ENCODE assay signal across 9 mouse cellular contexts in the genomic region with DNA sequence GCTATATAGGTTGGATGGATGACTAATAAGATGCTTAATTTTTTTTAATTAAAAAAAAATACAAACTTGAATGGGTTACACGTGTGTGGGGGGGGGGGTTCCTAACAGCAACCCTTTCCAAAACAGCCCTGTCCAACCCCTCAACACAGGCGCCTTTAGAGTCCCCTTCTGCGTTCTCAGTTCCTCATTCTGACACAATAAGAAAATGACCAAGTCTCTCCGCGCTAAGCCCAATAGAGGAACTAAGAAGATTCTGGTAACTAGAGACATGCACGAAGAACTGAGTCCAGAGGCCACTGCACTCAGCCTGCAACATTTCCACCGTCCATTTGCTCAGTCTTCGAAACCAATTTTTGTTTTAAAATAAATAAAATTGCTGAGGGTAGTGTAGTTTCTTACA. TPM values are rescaled to one million over a fixed set of nuclear protein-coding genes. Genes with fewer than 3 reads are reported as not detected.
DNase-seq lines count a peak whose midpoint lies in the region; ATAC-seq and TF ChIP-seq lines count a peak whose summit lies in the region.
"Had no signal": no experiment of that assay in that cellular context is flagged by ENCODE, and none has a peak within 500 bp of the region (broad histone marks: within the 10 kb centered on the region; RNA-seq: fewer than 3 reads in every experiment).

No protein-coding gene starts in this region.

- no peak for TF ChIP-seq POLR2A in ES-Bruce4 (IDR thresholded peaks at IDR 0.05; ENCODE audit: insufficient read depth, low read length)
- no peak for TF ChIP-seq POLR2A in olfactory bulb, adult 2 months (IDR thresholded peaks at IDR 0.05; ENCODE audit: insufficient read depth, low read depth, low read length)

- peak; percentile 15 for DNase-seq in CD4-positive, CD25-positive, alpha-beta regulatory T cell, adult 2 months (ENCODE audit: low read depth, low spot score)
- peak in 1 of 3 experiments; percentile 45 for DNase-seq in liver, embryonic 14.5 days (ENCODE audit: low read depth in 3 of 3, low spot score in 3 of 3)
- DNase-seq in frontal cortex, adult 2 months (ENCODE audit: extremely low spot score in 1 of 2, low spot score in 1 of 2) = no peak
- no peak for DNase-seq in urinary bladder, adult 2 months (ENCODE audit: low spot score)

- peaks cover 19% of the 10 kb centered on the region for H3K36me3 ChIP-seq in ES-Bruce4 (ENCODE audit: control insufficient read depth, insufficient read depth, low read length, poor library complexity, severe bottlenecking)
- H3K36me3 ChIP-seq in heart, embryonic 11.5 days (ENCODE audit: control insufficient read depth, insufficient read depth, low read length) = peaks cover 14% of the 10 kb centered on the region
- peaks cover 32% of the 10 kb centered on the region for H3K36me3 ChIP-seq in liver, embryonic 14.5 days (replicated peaks; ENCODE audit: control insufficient read depth, insufficient read depth, low read depth)

- H3K4me2 ChIP-seq in heart, embryonic 11.5 days = peak overlapping the region; percentile 75
- peak overlapping the region; percentile 88 for H3K4me2 ChIP-seq in liver, embryonic 14.5 days (ENCODE audit: low read depth)

- H3K4me3 ChIP-seq in ES-Bruce4 (ENCODE audit: low read depth, low read length) = peak overlapping the region; percentile 84
- H3K4me3 ChIP-seq in heart, embryonic 11.5 days (ENCODE audit: low read depth, low read length) = peak overlapping the region; percentile 96
- H3K4me3 ChIP-seq in liver, embryonic 14.5 days (ENCODE audit: insufficient read depth in 1 of 2, low read depth in 2 of 2, low read length in 2 of 2) = peak overlapping the region; percentile 72 to 91
- peak overlapping the region; percentile 63 for H3K4me3 ChIP-seq in olfactory bulb, adult 2 months (ENCODE audit: insufficient read depth, low read depth, low read length)

- peak overlapping the region; percentile 78 for H3K9ac ChIP-seq in ES-Bruce4 (ENCODE audit: low read depth, poor library complexity, severe bottlenecking)
- peak overlapping the region; percentile 99 for H3K9ac ChIP-seq in heart, embryonic 11.5 days (ENCODE audit: low read depth, low read length)
- H3K9ac ChIP-seq in liver, embryonic 14.5 days (replicated peaks) = peak overlapping the region; percentile 91

- no peak for TF ChIP-seq EP300 in ES-Bruce4 (IDR thresholded peaks at IDR 0.05; ENCODE audit: insufficient read depth, low read depth, low read length)
- TF ChIP-seq EP300 in liver, embryonic 14.5 days (IDR thresholded peaks at IDR 0.05; ENCODE audit: low read depth) = no peak

- no peak overlapping the region for H3K27ac ChIP-seq in ES-Bruce4 (ENCODE audit: insufficient read depth, low read length)
- H3K27ac ChIP-seq in heart, embryonic 11.5 days (ENCODE audit: low read depth, low read length) = peak overlapping the region; percentile 97; the same call in 1 of the 2 replicates
- peak overlapping the region; percentile 87 for H3K27ac ChIP-seq in liver, embryonic 14.5 days
- H3K27ac ChIP-seq in olfactory bulb, adult 2 months (ENCODE audit: insufficient read depth, low read depth, low read length) = no peak overlapping the region

- no peaks in the 10 kb centered on the region for H3K9me3 ChIP-seq in ES-Bruce4 (replicated peaks; ENCODE audit: control insufficient read depth, insufficient read depth, low read length, poor library complexity, severe bottlenecking)
- no peaks in the 10 kb centered on the region for H3K9me3 ChIP-seq in heart, embryonic 11.5 days (replicated peaks; ENCODE audit: control insufficient read depth, low read length)
- no peaks in the 10 kb centered on the region for H3K9me3 ChIP-seq in liver, embryonic 14.5 days (ENCODE audit: control insufficient read depth, low read length)

- 28% methylated on average over 8 of the region's 8 CpGs for WGBS in heart, embryonic 11.5 days (ENCODE audit: insufficient replicate concordance)
- WGBS in liver, embryonic 14.5 days (ENCODE audit: insufficient replicate concordance) = 5% methylated on average over 8 of the region's 8 CpGs
- 4% methylated on average over 8 of the region's 8 CpGs for WGBS in olfactory bulb, adult 2 months

- no peak for TF ChIP-seq CTCF in ES-Bruce4 (IDR thresholded peaks at IDR 0.05; ENCODE audit: low read depth, low read length)
- no peak for TF ChIP-seq CTCF in liver, embryonic 14.5 days (IDR thresholded peaks at IDR 0.05; ENCODE audit: low read depth)
- no peak for TF ChIP-seq CTCF in olfactory bulb, adult 2 months (IDR thresholded peaks at IDR 0.05; ENCODE audit: insufficient read depth, low read depth, low read length)

- H3K4me1 ChIP-seq in ES-Bruce4 (ENCODE audit: control insufficient read depth, insufficient read depth, low read length) = no peaks in the 10 kb centered on the region
- H3K4me1 ChIP-seq in heart, embryonic 11.5 days (ENCODE audit: control insufficient read depth, insufficient read depth, low read length) = peaks cover 25% of the 10 kb centered on the region
- H3K4me1 ChIP-seq in liver, embryonic 14.5 days (replicated peaks; ENCODE audit: control insufficient read depth in 2 of 2, insufficient read depth in 2 of 2, low read length in 1 of 2) = peaks cover 8 to 15% of the 10 kb centered on the region in 2 experiments
- peaks cover 11% of the 10 kb centered on the region for H3K4me1 ChIP-seq in olfactory bulb, adult 2 months (ENCODE audit: control insufficient read depth, insufficient read depth, low read length)

- H3K27me3 ChIP-seq in ES-Bruce4 (ENCODE audit: control insufficient read depth, insufficient read depth, low read length, poor library complexity, severe bottlenecking) = no peaks in the 10 kb centered on the region
- no peaks in the 10 kb centered on the region for H3K27me3 ChIP-seq in heart, embryonic 11.5 days (ENCODE audit: control insufficient read depth, insufficient read depth, low read length)
- no peaks in the 10 kb centered on the region for H3K27me3 ChIP-seq in liver, embryonic 14.5 days (ENCODE audit: control insufficient read depth, insufficient read depth, low read length)

- ATAC-seq in CD4-positive, CD25-positive, alpha-beta regulatory T cell, adult 4 months = no peak
- ATAC-seq in heart, embryonic 11.5 days (replicated peaks; ENCODE audit: insufficient number of reproducible peaks, low FRiP score, low TSS enrichment) = no peak
- ATAC-seq in liver, embryonic 14.5 days (ENCODE audit: insufficient read depth) = no peak

RNA-seq across cellular contexts. Expression of a gene that starts 0.5 kb away (rescaled TPM):
- polyA plus RNA-seq in CD4-positive, CD25-positive, alpha-beta regulatory T cell, adult 4 months (2017; shearing (Covaris generic)) = 1 to 10 TPM in 1 of 2 experiments, under 1 TPM in 1; 0.93 to 1.3 TPM
- polyA plus RNA-seq in ES-Bruce4 (2011; ENCODE audit: insufficient read depth, insufficient read length, low read depth, missing spikeins) = 3.8 and 7.8 TPM in 2 replicates
- polyA plus RNA-seq in heart, embryonic 11.5 days (2014; fragmentation: Nextera tagmentation; extraction: Ambion mirVana) = 3.5 and 4.0 TPM in 2 replicates
- 0.46 and 0.69 TPM in 2 replicates for polyA plus RNA-seq in liver, embryonic 14.5 days (2012; rRNA removed)
- polyA plus RNA-seq in liver, embryonic 14.5 days (2014; fragmentation: Nextera tagmentation; extraction: Ambion mirVana) = 0.57 and 1.0 TPM in 2 replicates
- polyA plus RNA-seq in olfactory bulb, adult 2 months (2012; ENCODE audit: insufficient read depth, insufficient read length, low replicate concordance, missing spikeins) = not detected in 2 replicates
- 6.9 and 9.2 TPM in 2 replicates for polyA plus RNA-seq in frontal cortex, adult 2 months (2012; rRNA removed)
- polyA plus RNA-seq in urinary bladder, adult 2 months (2012; rRNA removed) = 1.4 and 2.4 TPM in 2 replicates

RNA-seq across cellular contexts. Expression of a gene that starts 1.1 kb away (rescaled TPM):
- polyA plus RNA-seq in CD4-positive, CD25-positive, alpha-beta regulatory T cell, adult 4 months (2017; shearing (Covaris generic)) = 10 to 100 TPM; 64.9 to 80.3 TPM
- polyA plus RNA-seq in ES-Bruce4 (2011; ENCODE audit: insufficient read depth, insufficient read length, low read depth, missing spikeins) = 79.2 and 83.7 TPM in 2 replicates
- polyA plus RNA-seq in heart, embryonic 11.5 days (2014; fragmentation: Nextera tagmentation; extraction: Ambion mirVana) = 137 and 153 TPM in 2 replicates
- 26.4 and 63.7 TPM in 2 replicates for polyA plus RNA-seq in liver, embryonic 14.5 days (2012; rRNA removed)
- polyA plus RNA-seq in liver, embryonic 14.5 days (2014; fragmentation: Nextera tagmentation; extraction: Ambion mirVana) = 74.9 and 82.1 TPM in 2 replicates
- 277 TPM in 1 of 2 replicates, not detected in the other for polyA plus RNA-seq in olfactory bulb, adult 2 months (2012; ENCODE audit: insufficient read depth, insufficient read length, low replicate concordance, missing spikeins)
- 93.6 and 116 TPM in 2 replicates for polyA plus RNA-seq in frontal cortex, adult 2 months (2012; rRNA removed)
- 96.2 and 97.4 TPM in 2 replicates for polyA plus RNA-seq in urinary bladder, adult 2 months (2012; rRNA removed)

RNA-seq across cellular contexts. Expression of a gene that starts 52.0 kb away (rescaled TPM):
- polyA plus RNA-seq in CD4-positive, CD25-positive, alpha-beta regulatory T cell, adult 4 months (2017; shearing (Covaris generic)) = not detected
- not detected in 2 replicates for polyA plus RNA-seq in ES-Bruce4 (2011; ENCODE audit: insufficient read depth, insufficient read length, low read depth, missing spikeins)
- polyA plus RNA-seq in heart, embryonic 11.5 days (2014; fragmentation: Nextera tagmentation; extraction: Ambion mirVana) = 0.29 and 0.45 TPM in 2 replicates
- polyA plus RNA-seq in liver, embryonic 14.5 days (2012; rRNA removed) = not detected in 2 replicates
- not detected in 2 replicates for polyA plus RNA-seq in liver, embryonic 14.5 days (2014; fragmentation: Nextera tagmentation; extraction: Ambion mirVana)
- not detected in 2 replicates for polyA plus RNA-seq in olfactory bulb, adult 2 months (2012; ENCODE audit: insufficient read depth, insufficient read length, low replicate concordance, missing spikeins)
- 0.04 TPM in 1 of 2 replicates, not detected in the other for polyA plus RNA-seq in frontal cortex, adult 2 months (2012; rRNA removed)
- polyA plus RNA-seq in urinary bladder, adult 2 months (2012; rRNA removed) = not detected in 2 replicates
- polyA plus RNA-seq: large intestine, adult 2 months had no signal

RNA-seq across cellular contexts. Expression of a gene that starts 53.5 kb away (rescaled TPM):
- polyA plus RNA-seq in CD4-positive, CD25-positive, alpha-beta regulatory T cell, adult 4 months (2017; shearing (Covaris generic)) = 10 to 100 TPM; 43.2 to 54.1 TPM
- 70.0 and 77.9 TPM in 2 replicates for polyA plus RNA-seq in ES-Bruce4 (2011; ENCODE audit: insufficient read depth, insufficient read length, low read depth, missing spikeins)
- polyA plus RNA-seq in heart, embryonic 11.5 days (2014; fragmentation: Nextera tagmentation; extraction: Ambion mirVana) = 37.2 and 43.8 TPM in 2 replicates
- polyA plus RNA-seq in liver, embryonic 14.5 days (2012; rRNA removed) = 6.2 and 8.8 TPM in 2 replicates
- 18.5 and 23.6 TPM in 2 replicates for polyA plus RNA-seq in liver, embryonic 14.5 days (2014; fragmentation: Nextera tagmentation; extraction: Ambion mirVana)
- polyA plus RNA-seq in olfactory bulb, adult 2 months (2012; ENCODE audit: insufficient read depth, insufficient read length, low replicate concordance, missing spikeins) = not detected in 2 replicates
- 21.6 and 25.5 TPM in 2 replicates for polyA plus RNA-seq in frontal cortex, adult 2 months (2012; rRNA removed)
- polyA plus RNA-seq in urinary bladder, adult 2 months (2012; rRNA removed) = 15.8 and 17.2 TPM in 2 replicates

Comparison
In these comparisons a context has a peak if more than half of its experiments do, and no peak if none do; other contexts are left out.
1. H3K27ac ChIP-seq: peak in heart, embryonic 11.5 days (single experiment) and liver, embryonic 14.5 days (single experiment); none in ES-Bruce4 (single experiment) and olfactory bulb, adult 2 months (single experiment).
2. Peak in every context shown above with its lines, with median percentiles within 50 percentile points of each other: H3K4me3 ChIP-seq and H3K9ac ChIP-seq.